Mouse (Mus musculus): ENCODE measurements around the gene Lad1. TPM values are rescaled to one million over a fixed set of nuclear protein-coding genes. Genes with fewer than 3 reads are reported as not detected.

Lad1 gene
- polyA plus RNA-seq (2012; ENCODE audit: insufficient read depth, insufficient read length, low replicate concordance, missing spikeins), result not detected in 2 replicates

GRCm38 (mm10) chr1:135818481-135819086 lies at the start of gene Lad1:
Lad1 (plus strand) TSS chr1:135818598.
- Histone ChIP-seq H3K4me1 (ENCODE audit: control insufficient read depth, insufficient read depth, low read length) (peaks cover 18% of the 10 kb centered on the region), H3K4me3 (ENCODE audit: insufficient read depth, low read depth, low read length) (peak within 1 kb of the TSS; percentile 31), H3K27ac (ENCODE audit: insufficient read depth, low read depth, low read length) (no peak within 1 kb of the TSS)
- no peak for TF ChIP-seq CTCF (IDR thresholded peaks at IDR 0.05; ENCODE audit: insufficient read depth, low read depth, low read length)
- TF ChIP-seq POLR2A (IDR thresholded peaks at IDR 0.05; ENCODE audit: insufficient read depth, low read depth, low read length), result no peak
- 1% methylated on average over 63 of the region's 63 CpGs for WGBS

GRCm38 (mm10) chr1:135770237-135770636 lies 48.2 kb upstream of the Lad1 start:
- TF ChIP-seq CTCF (IDR thresholded peaks at IDR 0.05; ENCODE audit: insufficient read depth, low read depth, low read length) (no peak), POLR2A (IDR thresholded peaks at IDR 0.05; ENCODE audit: insufficient read depth, low read depth, low read length) (no peak)
- Histone ChIP-seq H3K4me1 (ENCODE audit: control insufficient read depth, insufficient read depth, low read length) (peaks cover 42% of the 10 kb centered on the region), H3K4me3 (ENCODE audit: insufficient read depth, low read depth, low read length) (no peak overlapping the region), H3K27ac (ENCODE audit: insufficient read depth, low read depth, low read length) (no peak overlapping the region)
- WGBS, result 81% methylated on average over 7 of the region's 7 CpGs

- TF ChIP-seq CTCF (IDR thresholded peaks at IDR 0.05; ENCODE audit: insufficient read depth, low read depth, low read length) (no peak), POLR2A (IDR thresholded peaks at IDR 0.05; ENCODE audit: insufficient read depth, low read depth, low read length) (no peak)
- Histone ChIP-seq H3K4me1 (ENCODE audit: control insufficient read depth, insufficient read depth, low read length) (peaks cover 43% of the 10 kb centered on the region), H3K27ac (ENCODE audit: insufficient read depth, low read depth, low read length) (no peak overlapping the region), H3K4me3 (ENCODE audit: insufficient read depth, low read depth, low read length) (no peak overlapping the region)
- 37% methylated on average over 12 of the region's 12 CpGs for WGBS
Observed at GRCm38 (mm10) chr1:135770896-135771572, 47.4 kb upstream of the Lad1 start.

- Histone ChIP-seq H3K4me1 (ENCODE audit: control insufficient read depth, insufficient read depth, low read length) (peaks cover 42% of the 10 kb centered on the region), H3K4me3 (ENCODE audit: insufficient read depth, low read depth, low read length) (no peak overlapping the region), H3K27ac (ENCODE audit: insufficient read depth, low read depth, low read length) (no peak overlapping the region)
- TF ChIP-seq POLR2A (IDR thresholded peaks at IDR 0.05; ENCODE audit: insufficient read depth, low read depth, low read length) (no peak), CTCF (IDR thresholded peaks at IDR 0.05; ENCODE audit: insufficient read depth, low read depth, low read length) (no peak)
- WGBS, result 73% methylated on average over 8 of the region's 8 CpGs
Observed at GRCm38 (mm10) chr1:135771573-135771970, 46.8 kb upstream of the Lad1 start.

- Histone ChIP-seq H3K4me3 (ENCODE audit: insufficient read depth, low read depth, low read length) (no peak overlapping the region), H3K4me1 (ENCODE audit: control insufficient read depth, insufficient read depth, low read length) (peaks cover 39% of the 10 kb centered on the region), H3K27ac (ENCODE audit: insufficient read depth, low read depth, low read length) (no peak overlapping the region)
- TF ChIP-seq CTCF (IDR thresholded peaks at IDR 0.05; ENCODE audit: insufficient read depth, low read depth, low read length) (no peak), POLR2A (IDR thresholded peaks at IDR 0.05; ENCODE audit: insufficient read depth, low read depth, low read length) (no peak)
Observed at GRCm38 (mm10) chr1:135776596-135776995, 41.8 kb upstream of the Lad1 start.

GRCm38 (mm10) chr1:135777046-135777445 lies 41.4 kb upstream of the Lad1 start:
- H3K27ac ChIP-seq (ENCODE audit: insufficient read depth, low read depth, low read length), result no peak overlapping the region
- H3K4me3 ChIP-seq (ENCODE audit: insufficient read depth, low read depth, low read length), result no peak overlapping the region
- WGBS, result 97% methylated on average over 1 of the region's 1 CpGs
- H3K4me1 ChIP-seq (ENCODE audit: control insufficient read depth, insufficient read depth, low read length), result peaks cover 38% of the 10 kb centered on the region
- TF ChIP-seq CTCF (IDR thresholded peaks at IDR 0.05; ENCODE audit: insufficient read depth, low read depth, low read length), result no peak
- no peak for TF ChIP-seq POLR2A (IDR thresholded peaks at IDR 0.05; ENCODE audit: insufficient read depth, low read depth, low read length)

- no peak for TF ChIP-seq CTCF (IDR thresholded peaks at IDR 0.05; ENCODE audit: insufficient read depth, low read depth, low read length)
- no peak for TF ChIP-seq POLR2A (IDR thresholded peaks at IDR 0.05; ENCODE audit: insufficient read depth, low read depth, low read length)
- Histone ChIP-seq H3K4me1 (ENCODE audit: control insufficient read depth, insufficient read depth, low read length) (peaks cover 35% of the 10 kb centered on the region), H3K27ac (ENCODE audit: insufficient read depth, low read depth, low read length) (0 out of 2 replicates have a peak within 1 kb of the TSS, but pooled peaks have one; percentile 24), H3K4me3 (ENCODE audit: insufficient read depth, low read depth, low read length) (no peak within 1 kb of the TSS)
- 28% methylated on average over 22 of the region's 22 CpGs for WGBS
Observed at GRCm38 (mm10) chr1:135778780-135779535, 39.4 kb upstream of the Lad1 start, which contains the start of gene Tnni1. Tnni1 (plus strand) TSS chr1:135779434.

- WGBS, result 81% methylated on average over 4 of the region's 4 CpGs
- Histone ChIP-seq H3K4me1 (ENCODE audit: control insufficient read depth, insufficient read depth, low read length) (peaks cover 27% of the 10 kb centered on the region), H3K27ac (ENCODE audit: insufficient read depth, low read depth, low read length) (no peak overlapping the region), H3K4me3 (ENCODE audit: insufficient read depth, low read depth, low read length) (no peak overlapping the region)
- TF ChIP-seq POLR2A (IDR thresholded peaks at IDR 0.05; ENCODE audit: insufficient read depth, low read depth, low read length), result no peak
- no peak for TF ChIP-seq CTCF (IDR thresholded peaks at IDR 0.05; ENCODE audit: insufficient read depth, low read depth, low read length)
Observed at GRCm38 (mm10) chr1:135780649-135781048, 37.7 kb upstream of the Lad1 start.

- Histone ChIP-seq H3K4me3 (ENCODE audit: insufficient read depth, low read depth, low read length) (no peak overlapping the region), H3K4me1 (ENCODE audit: control insufficient read depth, insufficient read depth, low read length) (peaks cover 25% of the 10 kb centered on the region), H3K27ac (ENCODE audit: insufficient read depth, low read depth, low read length) (no peak overlapping the region)
- TF ChIP-seq POLR2A (IDR thresholded peaks at IDR 0.05; ENCODE audit: insufficient read depth, low read depth, low read length) (no peak), CTCF (IDR thresholded peaks at IDR 0.05; ENCODE audit: insufficient read depth, low read depth, low read length) (peak; percentile 80)
- 10% methylated on average over 13 of the region's 13 CpGs for WGBS
Observed at GRCm38 (mm10) chr1:135781220-135781619, 37.2 kb upstream of the Lad1 start.

Measured in olfactory bulb, adult 2 months (tissue).